Mouse (Mus musculus) thymus, adult 2 months (tissue): Measurements from ENCODE around the gene Itgb1bp2. TPM values are rescaled to one million over a fixed set of nuclear protein-coding genes. Genes with fewer than 3 reads are reported as not detected.
A peak's percentile ranks its signal among the peaks of the same experiment; 100 is the strongest.

Experiments
- DNase-seq: peaks from one replicate; pipeline ENCODE4 v3.0.0; 2021
- H3K27ac ChIP-seq: fragments of 200-500 bp; 2 replicates; pipeline ENCODE4 v1.5.1; 2012; ENCODE audit warnings: low read length, control low read depth; ENCODE audit not compliant: control insufficient read depth, insufficient read depth
- H3K27me3 ChIP-seq: fragments of 200-500 bp; 2 replicates; pipeline ENCODE4 v1.6.1; 2012; ENCODE audit warnings: mild to moderate bottlenecking, low read length, moderate library complexity, mixed read lengths; ENCODE audit not compliant: control insufficient read depth, insufficient read depth
- H3K36me3 ChIP-seq: fragments of 200-500 bp; 2 replicates; pipeline ENCODE4 v1.6.1; 2012; ENCODE audit warnings: mild to moderate bottlenecking, low read length, moderate library complexity; ENCODE audit not compliant: control insufficient read depth, insufficient read depth
- H3K4me1 ChIP-seq: fragments of 200-500 bp; replicated peaks from 2 replicates; pipeline ENCODE4 v1.6.1; 2012; ENCODE audit warnings: low read length; ENCODE audit not compliant: control insufficient read depth, insufficient read depth
- H3K4me3 ChIP-seq: fragments of 200-500 bp; 2 replicates; pipeline ENCODE4 v1.5.1; 2012; ENCODE audit warnings: mild to moderate bottlenecking, low read length, control low read depth, moderate library complexity; ENCODE audit not compliant: control insufficient read depth, insufficient read depth
- CTCF ChIP-seq: fragments of 200-500 bp; IDR thresholded peaks from 2 replicates; pipeline ENCODE4 v1.5.1; 2012; ENCODE audit warnings: mild to moderate bottlenecking, control low read depth, low read length, moderate library complexity, borderline replicate concordance; ENCODE audit not compliant: control insufficient read depth, poor library complexity, insufficient read depth; ENCODE audit errors: extremely low read depth
- POLR2A ChIP-seq: fragments of 200-500 bp; IDR thresholded peaks from 2 replicates; pipeline ENCODE4 v1.6.1; 2012; ENCODE audit warnings: mild to moderate bottlenecking, low read length, control low read depth, moderate library complexity; ENCODE audit not compliant: control insufficient read depth, poor library complexity, insufficient read depth; ENCODE audit errors: extremely low read depth
- WGBS: fragments of 180-500 bp; shearing (Covaris S2); methylation state at CpG from one replicate; pipeline ENCODE4 v1.1.7; 2018; 5-methylcytosine and 5-hydroxymethylcytosine counted together
- polyA plus RNA-seq: library from polyadenylated mRNA; depleted of rRNA; stranded (reverse); fragments of >200 nt; gene quantifications from 2 replicates; pipeline ENCODE4 v1.2.3, GENCODE M21; 2012

Gene Itgb1bp2
- polyA plus RNA-seq, 1 experiment, result 8.2 TPM

DNA sequence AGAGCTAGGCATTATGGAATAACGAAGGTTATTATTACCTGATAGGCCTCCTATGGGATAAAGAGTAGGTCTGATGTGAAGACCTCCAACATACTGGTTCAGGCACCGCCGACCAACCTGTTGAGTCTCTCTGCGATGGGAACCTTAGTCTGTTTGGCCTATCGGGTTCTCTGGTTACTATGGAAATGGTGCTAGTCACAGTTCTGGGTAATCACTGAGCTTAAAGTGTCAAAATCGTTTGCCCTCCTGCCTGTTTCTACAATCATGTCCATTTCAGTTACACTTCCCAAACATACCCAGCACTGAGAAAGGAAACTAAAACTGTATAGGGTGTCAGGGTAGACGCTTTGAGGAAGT is 20.1 kb upstream of the Itgb1bp2 start:
- no peak for TF ChIP-seq CTCF
- no peak for TF ChIP-seq POLR2A
- Histone ChIP-seq H3K27me3 (no peaks in the 10 kb centered on the region), H3K36me3 (peaks cover 8% of the 10 kb centered on the region; the same call in 1 of the 2 replicates), H3K4me3 (no peak overlapping the region), H3K27ac (peak overlapping the region; percentile 96), H3K4me1 (no peaks in the 10 kb centered on the region; the same call in 1 of the 2 replicates)
- DNase-seq, result no peak
- WGBS, result 16% methylated on average over 7 of the region's 7 CpGs

DNA sequence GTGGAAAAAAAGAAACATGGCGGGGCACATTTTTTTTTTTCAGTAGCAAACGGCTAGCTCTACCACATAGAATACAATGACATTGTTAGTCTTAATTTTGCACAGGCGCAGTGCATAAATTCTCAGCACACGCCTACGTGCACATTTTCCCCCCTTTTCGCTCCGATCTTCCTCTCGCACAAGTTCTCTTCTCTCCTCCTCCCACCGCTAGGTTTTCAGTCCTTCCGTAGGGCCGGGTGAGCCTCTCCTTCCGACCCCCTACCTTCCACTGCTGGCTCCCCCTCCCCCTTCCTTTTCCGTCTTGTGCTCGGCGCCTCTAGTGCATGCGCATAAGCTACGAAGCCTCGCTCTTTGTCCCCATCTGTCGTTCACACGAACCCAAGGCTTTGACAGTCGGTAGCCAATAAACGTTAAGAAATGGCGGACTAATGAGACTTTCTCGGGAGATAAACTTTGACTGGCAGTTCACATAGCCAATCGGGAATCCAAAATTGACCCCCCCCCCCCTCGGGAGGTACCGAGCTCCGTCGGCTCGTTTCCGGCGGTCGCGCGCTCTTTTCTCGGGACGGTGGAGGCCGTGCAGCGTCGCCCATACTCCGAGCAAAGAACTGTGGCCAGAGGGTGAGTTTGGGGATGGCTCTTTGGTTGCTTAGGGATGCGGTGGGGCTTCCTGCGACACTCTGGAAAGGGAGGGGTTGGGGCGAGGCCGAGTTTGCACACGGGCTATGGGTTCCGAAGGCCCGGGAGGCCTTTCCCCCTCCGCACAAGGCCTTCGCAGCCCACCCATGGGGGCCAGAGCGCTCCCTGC is 19.5 kb upstream of the Itgb1bp2 start, which contains the start of gene Nono:
Gene Nono (plus strand): TSS at position 177 of the 808 bp plus-strand sequence.
- peaks cover 8% of the 10 kb centered on the region; the same call in 1 of the 2 replicates for H3K36me3 ChIP-seq
- no peaks in the 10 kb centered on the region for H3K27me3 ChIP-seq
- TF ChIP-seq CTCF (no peak), POLR2A (peak; percentile 73)
- DNase-seq, result peak; percentile 84
- peak within 1 kb of the TSS; percentile 96 for H3K27ac ChIP-seq
- under 1% methylated on average over 49 of the region's 51 CpGs for WGBS
- no peaks in the 10 kb centered on the region; the same call in 1 of the 2 replicates for H3K4me1 ChIP-seq
- H3K4me3 ChIP-seq, result peak within 1 kb of the TSS; percentile 88

DNA sequence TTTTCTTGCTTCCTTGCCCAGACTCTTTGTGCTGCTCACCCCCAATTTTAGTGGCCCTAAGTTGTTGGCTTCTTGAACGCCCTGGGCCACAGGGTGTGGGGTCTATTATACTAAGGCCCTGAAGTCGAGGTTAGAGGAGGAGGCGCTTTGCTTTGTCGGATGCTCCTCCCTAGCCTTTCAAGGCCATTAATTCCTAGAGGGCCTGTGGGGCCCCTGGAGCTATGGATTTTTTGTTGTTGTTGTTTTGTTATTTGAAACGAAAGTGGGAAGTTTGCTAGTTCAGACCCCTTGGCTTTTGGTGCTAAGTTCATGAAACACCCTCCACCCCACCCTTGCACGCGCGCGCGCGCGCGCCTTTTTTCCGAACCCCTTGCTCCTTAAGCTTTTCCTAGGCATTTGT is 18.9 kb upstream of the Itgb1bp2 start:
- Histone ChIP-seq H3K27me3 (no peaks in the 10 kb centered on the region), H3K4me1 (no peaks in the 10 kb centered on the region; the same call in 1 of the 2 replicates), H3K4me3 (peak overlapping the region; percentile 88), H3K36me3 (peaks cover 8% of the 10 kb centered on the region; the same call in 1 of the 2 replicates), H3K27ac (peak overlapping the region; percentile 71)
- no peak for TF ChIP-seq CTCF
- TF ChIP-seq POLR2A, result no peak
- 7% methylated on average over 14 of the region's 14 CpGs for WGBS
- DNase-seq, result no peak

DNA sequence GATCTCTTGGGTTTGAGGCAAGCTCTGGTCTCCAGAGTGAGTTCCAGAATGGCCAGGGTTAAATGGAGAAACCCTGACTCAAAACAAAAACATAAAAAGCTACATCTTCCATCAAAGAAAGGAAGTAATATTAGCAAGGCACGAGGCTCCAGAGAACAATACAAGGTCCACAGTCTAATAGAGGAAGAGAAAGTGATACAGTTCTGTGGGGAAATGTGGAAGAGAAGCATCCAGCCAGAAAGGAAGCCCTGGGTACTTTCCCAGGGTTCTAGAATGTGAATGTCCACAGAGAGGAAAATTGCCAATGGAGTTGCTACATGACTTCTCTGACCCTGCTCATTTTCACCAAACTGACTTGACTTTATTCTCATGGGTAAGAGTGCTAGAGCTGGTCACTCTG is 2.3 kb downstream of the Itgb1bp2 start:
- no peaks in the 10 kb centered on the region for H3K4me1 ChIP-seq
- no peaks in the 10 kb centered on the region for H3K27me3 ChIP-seq
- no peak overlapping the region for H3K27ac ChIP-seq
- H3K36me3 ChIP-seq, result peaks cover 21% of the 10 kb centered on the region
- 47% methylated on average over 1 of the region's 1 CpGs for WGBS
- TF ChIP-seq CTCF (no peak), POLR2A (no peak)
- no peak overlapping the region for H3K4me3 ChIP-seq
- no peak for DNase-seq

DNA sequence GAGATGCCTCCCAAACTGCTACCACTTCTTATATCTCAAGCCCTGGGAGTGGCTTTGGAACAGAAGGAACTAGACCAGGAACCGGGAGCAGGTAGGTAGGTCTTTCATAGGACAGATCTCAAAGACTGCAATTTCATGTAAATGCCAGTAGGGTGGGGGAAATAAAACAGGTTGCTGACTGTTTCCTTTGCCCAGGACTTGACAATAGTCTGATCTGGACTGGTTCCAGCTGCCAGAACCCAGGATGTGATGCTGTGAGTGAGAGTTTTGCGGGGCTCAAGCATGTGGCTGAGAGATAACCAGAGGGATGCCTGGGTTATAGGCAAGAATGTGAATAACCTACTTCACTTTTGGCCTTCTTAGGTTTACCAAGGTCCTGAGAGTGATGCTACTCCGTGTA is 2.7 kb downstream of the Itgb1bp2 start:
- WGBS, result 93% methylated on average over 3 of the region's 3 CpGs
- H3K36me3 ChIP-seq, result peaks cover 17% of the 10 kb centered on the region
- H3K4me3 ChIP-seq, result no peak overlapping the region
- H3K4me1 ChIP-seq, result no peaks in the 10 kb centered on the region
- no peak for DNase-seq
- no peaks in the 10 kb centered on the region for H3K27me3 ChIP-seq
- no peak overlapping the region for H3K27ac ChIP-seq
- no peak for TF ChIP-seq POLR2A
- no peak for TF ChIP-seq CTCF

DNA sequence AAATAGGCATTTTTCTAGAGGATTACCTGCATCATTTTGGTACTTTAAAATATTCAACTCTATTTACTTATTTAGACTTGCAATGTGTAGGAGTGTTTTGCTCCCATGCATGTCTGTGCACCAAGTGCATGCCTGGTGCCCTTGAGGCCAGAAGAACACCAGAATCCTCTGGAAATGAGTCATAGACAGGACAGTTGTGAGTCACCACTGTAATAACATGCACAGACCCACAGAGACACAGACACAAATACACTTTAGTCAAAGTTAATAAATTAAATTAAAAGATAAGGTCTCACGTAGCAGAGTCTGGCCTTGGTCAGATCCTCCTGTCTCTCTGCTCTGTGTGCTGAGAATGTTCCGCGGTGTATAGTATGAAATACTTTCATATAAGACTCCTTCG is 23.3 kb downstream of the Itgb1bp2 start:
- H3K36me3 ChIP-seq, result no peaks in the 10 kb centered on the region
- DNase-seq, result no peak
- TF ChIP-seq POLR2A, result no peak
- no peak for TF ChIP-seq CTCF
- H3K27me3 ChIP-seq, result no peaks in the 10 kb centered on the region
- WGBS, result 99% methylated on average over 4 of the region's 4 CpGs
- H3K4me3 ChIP-seq, result no peak overlapping the region
- no peaks in the 10 kb centered on the region for H3K4me1 ChIP-seq
- no peak overlapping the region for H3K27ac ChIP-seq
